Mouse (Mus musculus) stomach, postnatal 0 days (tissue): ENCODE data around the gene Wnt3.

ENCODE experiments used
- CTCF ChIP-seq: IDR thresholded peaks from 2 replicates; pipeline ENCODE4 v1.5.1; 2016; ENCODE audit warnings: antibody characterized with exemption, low read depth, mild to moderate bottlenecking, moderate library complexity
- EP300 ChIP-seq: optimal IDR thresholded peaks from 2 replicates; pipeline ENCODE3; 2016; ENCODE audit warnings: antibody characterized with exemption

- no peak for TF ChIP-seq CTCF
- TF ChIP-seq EP300: no peak
Observed at GRCm38 (mm10) chr11:103733961-103734360, 40.0 kb upstream of the Wnt3 start.
